Mouse (Mus musculus) heart, adult 2 months (tissue): Measurements from ENCODE around the gene Tgfb1i1. TPM values are rescaled to one million over a fixed set of nuclear protein-coding genes. Genes with fewer than 3 reads are reported as not detected.

Source experiments
- DNase-seq, 2 experiments: peaks; one replicate each; pipeline ENCODE4 v3.0.0; 2021
- H3K27ac ChIP-seq: fragments of 200-600 bp; 2 replicates; pipeline ENCODE4 v1.8.1; 2022
- H3K27me3 ChIP-seq: fragments of 200-500 bp; 2 replicates; pipeline ENCODE4 v1.6.1; 2012; ENCODE audit warnings: mild to moderate bottlenecking, low read length, inconsistent platforms, mixed read lengths; ENCODE audit not compliant: control insufficient read depth, insufficient read depth
- H3K36me3 ChIP-seq: fragments of 200-500 bp; 2 replicates; pipeline ENCODE4 v1.6.1; 2012; ENCODE audit warnings: low read length, inconsistent platforms; ENCODE audit not compliant: control insufficient read depth, insufficient read depth
- H3K4me1 ChIP-seq: fragments of 200-500 bp; 2 replicates; pipeline ENCODE4 v1.6.1; 2011; ENCODE audit warnings: low read length; ENCODE audit not compliant: control insufficient read depth, insufficient read depth
- H3K4me3 ChIP-seq: fragments of 200-600 bp; 2 replicates; pipeline ENCODE4 v1.8.1; 2022
- H3K79me2 ChIP-seq: fragments of 200-500 bp; replicated peaks from 2 replicates; pipeline ENCODE4 v1.6.1; 2012; ENCODE audit warnings: mild to moderate bottlenecking, inconsistent platforms, low read length, moderate library complexity, mixed read lengths; ENCODE audit not compliant: control insufficient read depth, insufficient read depth
- H3K9ac ChIP-seq: fragments of 200-500 bp; 2 replicates; pipeline ENCODE4 v1.6.1; 2012; ENCODE audit warnings: low read depth, mild to moderate bottlenecking, control low read depth, inconsistent platforms, low read length, mixed read lengths
- CTCF ChIP-seq: fragments of 200-600 bp; IDR thresholded peaks from 2 replicates; pipeline ENCODE4 v1.8.1; 2022; ENCODE audit warnings: antibody characterized with exemption, mild to moderate bottlenecking, moderate library complexity
- EP300 ChIP-seq: fragments of 200-500 bp; IDR thresholded peaks from 2 replicates; pipeline ENCODE4 v1.6.1; 2011; ENCODE audit warnings: low read depth, low read length, control low read depth; ENCODE audit not compliant: insufficient read depth
- POLR2A ChIP-seq: fragments of 200-500 bp; IDR thresholded peaks from 2 replicates; pipeline ENCODE4 v1.6.1; 2011; ENCODE audit warnings: mild to moderate bottlenecking, low read depth, low read length, control low read depth; ENCODE audit not compliant: insufficient read depth
- WGBS: fragments of 180-500 bp; shearing (Covaris S2); methylation state at CpG from one replicate; pipeline ENCODE4 v1.1.7; 2018; 5-methylcytosine and 5-hydroxymethylcytosine counted together
- intact Hi-C: fragments of 180-260 bp; cut with DNase I; formaldehyde crosslinking; loops from one replicate; pipeline ENCODE4 v1.15.1; 2025
- microRNA-seq, 2 experiments: library from miRNA; unstranded; fragments of <30 nt; microRNA quantifications; one replicate each; pipeline ENCODE4 v1.2.0; 2021
- polyA plus RNA-seq: library from polyadenylated mRNA; depleted of rRNA; stranded (reverse); fragments of >200 nt; gene quantifications from 2 replicates; pipeline ENCODE4 v1.2.3, GENCODE M21; 2012; rRNA removed
- total RNA-seq, 2 experiments: library from RNA; stranded (reverse); gene quantifications; 2 replicates each; pipeline ENCODE4 v1.2.3; 2021

The Tgfb1i1 gene
- total and polyA plus RNA-seq, 3 experiments, result 14.3 to 28.2 (median 20.1) TPM

- 73% methylated on average over 6 of the region's 6 CpGs for WGBS
- intact Hi-C loops, result no loop called here
Observed at GRCm38 (mm10) chr7:128304198-128304597, 57.6 kb downstream of the Tgfb1i1 start.

GRCm38 (mm10) chr7:128304907-128305306, 58.3 kb downstream of the Tgfb1i1 start:
- H3K36me3 ChIP-seq, result no peaks in the 10 kb centered on the region
- no peaks in the 10 kb centered on the region; the same call in 1 of the 2 replicates for H3K4me1 ChIP-seq
- WGBS, result under 1% methylated on average over 5 of the region's 5 CpGs
- TF ChIP-seq EP300 (no peak), POLR2A (no peak), CTCF (peak; percentile 66)
- no peak overlapping the region for H3K27ac ChIP-seq
- H3K9ac ChIP-seq, result no peak overlapping the region
- H3K79me2 ChIP-seq, result no peaks in the 10 kb centered on the region
- no peaks in the 10 kb centered on the region for H3K27me3 ChIP-seq
- no peak overlapping the region for H3K4me3 ChIP-seq
- intact Hi-C loops, result loop anchor here (1.0 kb wide), 1 partner anchor 40 kb away; no protein-coding TSS in a partner anchor
- peak; percentile 38 to 40 for DNase-seq

More at GRCm38 (mm10) chr7:128304198-128304597, 57.6 kb downstream of the Tgfb1i1 start:
- Histone ChIP-seq H3K79me2 (no peaks in the 10 kb centered on the region), H3K9ac (no peak overlapping the region), H3K4me1 (no peaks in the 10 kb centered on the region), H3K27ac (no peak overlapping the region), H3K4me3 (no peak overlapping the region), H3K27me3 (no peaks in the 10 kb centered on the region), H3K36me3 (no peaks in the 10 kb centered on the region)
- TF ChIP-seq EP300, result no peak
- no peak for TF ChIP-seq CTCF
- no peak for TF ChIP-seq POLR2A
- DNase-seq, result no peak

Small RNA genes within 50 kb of the gene (microRNA-seq; reads per million reads assigned to microRNA genes)
- 0.56 to 1.2 reads per million in 2 experiments for gene Mir3103

Other genes starting within 250 kb of the Tgfb1i1 start
- 100 to 1,000 TPM; 252 to 303 TPM for gene Trim72, start 242.9 kb upstream of the Tgfb1i1 start, total RNA-seq
- gene Trim72, start 242.9 kb upstream of the Tgfb1i1 start, polyA plus RNA-seq, result 218 and 278 TPM in 2 replicates
- 1 to 10 TPM; 6.7 to 7.0 TPM for gene Itgam, start 184.2 kb upstream of the Tgfb1i1 start, total RNA-seq
- 4.2 and 7.6 TPM in 2 replicates for gene Itgam, start 184.2 kb upstream of the Tgfb1i1 start, polyA plus RNA-seq
- under 1 TPM in 1 of 2 experiments, not detected in 1; 0.23 TPM for gene Gm49368, start 184.1 kb upstream of the Tgfb1i1 start, total RNA-seq
- not detected in 2 replicates for gene Gm49368, start 184.1 kb upstream of the Tgfb1i1 start, polyA plus RNA-seq
- gene Itgax, start 117.3 kb upstream of the Tgfb1i1 start, total RNA-seq, result under 1 TPM; 0.23 to 0.37 TPM
- 0.35 and 1.2 TPM in 2 replicates for gene Itgax, start 117.3 kb upstream of the Tgfb1i1 start, polyA plus RNA-seq
- under 1 TPM in 1 of 2 experiments, not detected in 1; 0.39 TPM for gene Itgad, start 92.4 kb upstream of the Tgfb1i1 start, total RNA-seq
- 0.21 TPM in 1 of 2 replicates, not detected in the other for gene Itgad, start 92.4 kb upstream of the Tgfb1i1 start, polyA plus RNA-seq
- gene Cox6a2, start 40.4 kb upstream of the Tgfb1i1 start, total RNA-seq, result 1,000 to 10,000 TPM; 2,428 to 3,099 TPM
- gene Cox6a2, start 40.4 kb upstream of the Tgfb1i1 start, polyA plus RNA-seq, result 4,809 and 7,642 TPM in 2 replicates
- gene Armc5, start 9.5 kb upstream of the Tgfb1i1 start, total RNA-seq, result 1 to 10 TPM; 6.8 to 7.1 TPM
- gene Armc5, start 9.5 kb upstream of the Tgfb1i1 start, polyA plus RNA-seq, result 11.2 and 12.3 TPM in 2 replicates
- 1 to 10 TPM; 3.2 to 3.6 TPM for gene 9130023H24Rik, start 8.8 kb upstream of the Tgfb1i1 start, total RNA-seq
- 1.7 and 2.2 TPM in 2 replicates for gene 9130023H24Rik, start 8.8 kb upstream of the Tgfb1i1 start, polyA plus RNA-seq
- gene Slc5a2, start 18.8 kb downstream of the Tgfb1i1 start, total RNA-seq, result not detected
- 0.37 TPM in 1 of 2 replicates, not detected in the other for gene Slc5a2, start 18.8 kb downstream of the Tgfb1i1 start, polyA plus RNA-seq
- gene BC017158, start 51.4 kb downstream of the Tgfb1i1 start, total RNA-seq, result 1 to 10 TPM; 6.2 to 6.5 TPM
- 12.1 and 12.7 TPM in 2 replicates for gene BC017158, start 51.4 kb downstream of the Tgfb1i1 start, polyA plus RNA-seq
- 10 to 100 TPM in 1 of 2 experiments, 1 to 10 TPM in 1; 9.8 to 14.3 TPM for gene Rgs10, start 171.9 kb downstream of the Tgfb1i1 start, total RNA-seq
- gene Rgs10, start 171.9 kb downstream of the Tgfb1i1 start, polyA plus RNA-seq, result 4.8 and 5.0 TPM in 2 replicates
- 10 to 100 TPM; 42.8 to 43.4 TPM for gene Tial1, start 214.9 kb downstream of the Tgfb1i1 start, total RNA-seq
- 18.4 and 32.9 TPM in 2 replicates for gene Tial1, start 214.9 kb downstream of the Tgfb1i1 start, polyA plus RNA-seq